ENCODE assay signal across 21 mouse cellular contexts in the genomic region with DNA sequence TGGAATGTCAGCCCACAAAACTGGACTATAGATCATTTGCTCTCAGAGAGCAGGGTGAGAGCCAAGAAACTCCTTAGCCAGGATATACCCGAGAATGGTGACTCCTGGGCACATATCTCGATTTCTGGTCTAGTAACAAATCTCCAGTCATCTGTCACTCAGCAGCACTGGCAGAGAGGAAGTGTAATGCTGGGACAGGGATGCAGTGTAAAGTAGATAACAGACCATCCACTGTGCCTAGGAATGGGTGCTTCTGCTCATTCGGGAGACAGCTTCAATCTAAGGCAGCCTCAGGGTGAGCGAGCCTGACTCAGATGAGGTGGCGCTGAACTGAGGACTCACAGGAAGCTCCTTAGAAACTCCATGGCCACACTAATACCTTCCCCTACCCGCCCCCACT. TPM values are rescaled to one million over a fixed set of nuclear protein-coding genes. Genes with fewer than 3 reads are reported as not detected.
A peak's percentile ranks its signal among the peaks of the same experiment; 100 is the strongest.
DNase-seq lines count a peak whose midpoint lies in the region; ATAC-seq lines count a peak whose summit lies in the region.
"Had no signal": no experiment of that assay in that cellular context is flagged by ENCODE, and none has a peak within 500 bp of the region (broad histone marks: within the 10 kb centered on the region; RNA-seq: fewer than 3 reads in every experiment).

No protein-coding gene starts in this region.

- H3K9ac ChIP-seq in heart, embryonic 14.5 days (ENCODE audit: low read length), result no peak overlapping the region
- H3K9ac ChIP-seq: embryonic facial prominence, embryonic 15.5 days; hindbrain, embryonic 15.5 days had no signal

- no peak for ATAC-seq in heart, embryonic 14.5 days (ENCODE audit: insufficient number of reproducible peaks, insufficient read depth, low FRiP score, low read depth)
- ATAC-seq in megakaryocyte, adult 5-6 weeks (ENCODE audit: poor library complexity, severe bottlenecking), result no peak
- ATAC-seq: forebrain, embryonic 14.5 days; intestine, embryonic 16.5 days had no signal

- H3K9me3 ChIP-seq in heart, embryonic 10.5 days, result no peaks in the 10 kb centered on the region
- H3K9me3 ChIP-seq in heart, embryonic 14.5 days (ENCODE audit: control insufficient read depth, low read length), result no peaks in the 10 kb centered on the region
- no peaks in the 10 kb centered on the region for H3K9me3 ChIP-seq in megakaryocyte, embryonic 14.5 days
- H3K9me3 ChIP-seq: embryonic facial prominence, embryonic 15.5 days; forebrain, embryonic 10.5 days; hindbrain, embryonic 15.5 days had no signal

- H3K36me3 ChIP-seq in heart, embryonic 10.5 days, result no peaks in the 10 kb centered on the region
- H3K36me3 ChIP-seq in heart, embryonic 14.5 days (ENCODE audit: control insufficient read depth, insufficient read depth, low read length), result no peaks in the 10 kb centered on the region
- H3K36me3 ChIP-seq in megakaryocyte, embryonic 14.5 days (replicated peaks; ENCODE audit: low read length), result no peaks in the 10 kb centered on the region
- H3K36me3 ChIP-seq: embryonic facial prominence, embryonic 15.5 days; forebrain, embryonic 10.5 days; hindbrain, embryonic 15.5 days had no signal

- DNase-seq in heart, embryonic 10.5 days (ENCODE audit: low spot score), result no peak
- no peak for DNase-seq in heart, postnatal 4 days
- no peak for DNase-seq in heart, adult 11 months
- no peak for DNase-seq in adipocyte (ENCODE audit: low spot score)
- DNase-seq: adrenal gland, postnatal 10 days; cerebellum, adult 11 months; cerebellum, adult 8-10 months; cerebellum, postnatal 14 days; embryo, embryonic 11 days; gastrocnemius, adult 2 months; gastrocnemius, postnatal 25 days; kidney, adult 2 months had no signal

- WGBS in heart, embryonic 10.5 days, result 47% methylated on average over 6 of the region's 6 CpGs
- 32% methylated on average over 6 of the region's 6 CpGs for WGBS in heart, embryonic 14.5 days

- no peak overlapping the region for H3K4me3 ChIP-seq in heart, embryonic 10.5 days
- no peak overlapping the region for H3K4me3 ChIP-seq in heart, embryonic 14.5 days (ENCODE audit: control insufficient read depth in 1 of 2, insufficient read depth in 1 of 2, low read depth in 1 of 2, low read length in 2 of 2)
- H3K4me3 ChIP-seq in megakaryocyte, embryonic 14.5 days (replicated peaks), result peak overlapping the region; percentile 56
- H3K4me3 ChIP-seq: embryonic facial prominence, embryonic 15.5 days; erythroblast, embryonic 14.5 days; forebrain, embryonic 10.5 days; gastrocnemius, adult 2 months; hindbrain, embryonic 15.5 days had no signal

- peak overlapping the region; percentile 67 for H3K27ac ChIP-seq in heart, embryonic 10.5 days
- peak overlapping the region; percentile 15 to 39; a peak in 3 of 4 replicates for H3K27ac ChIP-seq in heart, embryonic 14.5 days (replicated peaks in 1 of 2; ENCODE audit: control insufficient read depth in 1 of 2, insufficient read depth in 1 of 2, low read depth in 2 of 2, low read length in 2 of 2)
- H3K27ac ChIP-seq: embryonic facial prominence, embryonic 15.5 days; forebrain, embryonic 10.5 days; gastrocnemius, adult 2 months; hindbrain, embryonic 15.5 days had no signal

- no peaks in the 10 kb centered on the region for H3K27me3 ChIP-seq in heart, embryonic 10.5 days (ENCODE audit: insufficient read depth, poor library complexity, severe bottlenecking)
- H3K27me3 ChIP-seq in heart, embryonic 14.5 days (ENCODE audit: control insufficient read depth, insufficient read depth, low read length), result no peaks in the 10 kb centered on the region
- no peaks in the 10 kb centered on the region for H3K27me3 ChIP-seq in megakaryocyte, embryonic 14.5 days (replicated peaks)
- H3K27me3 ChIP-seq: embryonic facial prominence, embryonic 15.5 days; hindbrain, embryonic 15.5 days had no signal

- H3K4me1 ChIP-seq in heart, embryonic 10.5 days, result peaks cover 32% of the 10 kb centered on the region; the same call in 1 of the 2 replicates
- peaks cover 14 to 34% of the 10 kb centered on the region in 2 experiments for H3K4me1 ChIP-seq in heart, embryonic 14.5 days (ENCODE audit: control insufficient read depth in 2 of 2, insufficient read depth in 2 of 2, low read length in 2 of 2)
- peaks cover 29% of the 10 kb centered on the region for H3K4me1 ChIP-seq in megakaryocyte, embryonic 14.5 days
- H3K4me1 ChIP-seq: hindbrain, embryonic 15.5 days had no signal

- no peak overlapping the region for H3K4me2 ChIP-seq in heart, embryonic 14.5 days (ENCODE audit: low read length)
- H3K4me2 ChIP-seq: embryonic facial prominence, embryonic 15.5 days; hindbrain, embryonic 15.5 days had no signal

RNA-seq across cellular contexts. Expression of gene Actr3, which starts 43.1 kb away (rescaled TPM):
- 283 and 309 TPM in 2 replicates for polyA plus RNA-seq in heart, embryonic 10.5 days (2016; fragmentation: Nextera tagmentation; extraction: Ambion mirVana)
- 100 to 1,000 TPM; 353 to 370 TPM for total RNA-seq in heart, postnatal 4 days (2021)
- 304 and 317 TPM in 2 replicates for polyA plus RNA-seq in heart, embryonic 14.5 days (2014; fragmentation: Nextera tagmentation; extraction: Ambion mirVana)
- 218 and 269 TPM in 2 replicates for polyA plus RNA-seq in megakaryocyte, embryonic 14.5 days (2012; ENCODE audit: insufficient read depth, low replicate concordance)
- 1,201 and 1,297 TPM in 2 replicates for total RNA-seq in megakaryocyte, adult 5-6 weeks (2015)
- 1,894 and 2,105 TPM in 2 replicates for total RNA-seq in megakaryocyte, adult 5-6 weeks (2017)
